Mouse (Mus musculus) olfactory bulb, adult 2 months (tissue): ENCODE results near the gene Slc45a3. TPM values are rescaled to one million over a fixed set of nuclear protein-coding genes. Genes with fewer than 3 reads are reported as not detected.

Source experiments
- H3K27ac ChIP-seq: fragments of 200-500 bp; 2 replicates; pipeline ENCODE4 v1.5.1; 2012; ENCODE audit warnings: low read depth, low read length; ENCODE audit not compliant: insufficient read depth
- H3K4me1 ChIP-seq: fragments of 200-500 bp; 2 replicates; pipeline ENCODE4 v1.6.1; 2012; ENCODE audit warnings: low read length; ENCODE audit not compliant: control insufficient read depth, insufficient read depth
- H3K4me3 ChIP-seq: fragments of 200-500 bp; 2 replicates; pipeline ENCODE4 v1.5.1; 2012; ENCODE audit warnings: mild to moderate bottlenecking, low read depth, low read length, moderate library complexity; ENCODE audit not compliant: insufficient read depth
- CTCF ChIP-seq: fragments of 200-500 bp; IDR thresholded peaks from 2 replicates; pipeline ENCODE4 v1.5.1; 2012; ENCODE audit warnings: low read depth, mild to moderate bottlenecking, low read length, moderate library complexity; ENCODE audit not compliant: insufficient read depth
- POLR2A ChIP-seq: fragments of 200-500 bp; IDR thresholded peaks from 2 replicates; pipeline ENCODE4 v1.6.1; 2012; ENCODE audit warnings: mild to moderate bottlenecking, low read depth, low read length, moderate library complexity; ENCODE audit not compliant: insufficient read depth
- WGBS: fragments of 180-500 bp; shearing (Covaris S2); methylation state at CpG from one replicate; pipeline ENCODE4 v1.1.7; 2018; 5-methylcytosine and 5-hydroxymethylcytosine counted together
- polyA plus RNA-seq: library from polyadenylated mRNA; stranded (reverse); fragments of >200 nt; gene quantifications from 2 replicates; pipeline ENCODE4 v1.2.4, GENCODE M21; 2012; ENCODE audit warnings: low replicate concordance; ENCODE audit not compliant: missing spikeins, insufficient read depth, insufficient read length

Slc45a3 gene
- polyA plus RNA-seq, 1 experiment: not detected

GRCm38 (mm10) chr1:132003111-132003510 is 40.3 kb downstream of the Slc45a3 start:
- TF ChIP-seq CTCF (no peak), POLR2A (no peak)
- Histone ChIP-seq H3K4me3 (no peak overlapping the region), H3K4me1 (no peaks in the 10 kb centered on the region), H3K27ac (no peak overlapping the region)
- WGBS: 68% methylated on average over 2 of the region's 2 CpGs

DNA sequence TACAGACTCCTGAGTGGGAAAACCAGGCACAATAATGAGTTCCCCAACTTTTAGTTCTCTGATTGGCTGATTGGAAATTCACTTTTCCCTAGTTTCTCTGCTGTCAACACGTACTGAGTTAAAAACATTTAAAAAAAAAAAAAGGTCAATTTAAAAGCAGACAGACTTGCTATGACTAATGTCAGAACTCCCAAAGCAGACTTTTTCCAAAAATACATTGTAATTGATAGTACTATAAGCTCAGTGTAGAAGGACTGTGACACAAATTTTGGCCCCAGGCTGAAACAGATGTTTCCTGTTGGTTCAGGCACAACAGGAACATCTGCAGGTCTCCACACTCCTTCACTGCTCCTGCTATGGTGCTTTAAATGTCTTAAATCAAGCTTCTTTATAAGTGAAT is 41.0 kb downstream of the Slc45a3 start:
- WGBS: 51% methylated on average over 1 of the region's 1 CpGs
- TF ChIP-seq CTCF (no peak), POLR2A (no peak)
- H3K27ac ChIP-seq: no peak overlapping the region
- H3K4me3 ChIP-seq: no peak overlapping the region
- H3K4me1 ChIP-seq: no peaks in the 10 kb centered on the region

GRCm38 (mm10) chr1:132004574-132005180 is 41.9 kb downstream of the Slc45a3 start:
- H3K4me3 ChIP-seq: no peak overlapping the region
- H3K4me1 ChIP-seq: no peaks in the 10 kb centered on the region
- TF ChIP-seq POLR2A (no peak), CTCF (no peak)
- 86% methylated on average over 6 of the region's 6 CpGs for WGBS
- no peak overlapping the region for H3K27ac ChIP-seq

DNA sequence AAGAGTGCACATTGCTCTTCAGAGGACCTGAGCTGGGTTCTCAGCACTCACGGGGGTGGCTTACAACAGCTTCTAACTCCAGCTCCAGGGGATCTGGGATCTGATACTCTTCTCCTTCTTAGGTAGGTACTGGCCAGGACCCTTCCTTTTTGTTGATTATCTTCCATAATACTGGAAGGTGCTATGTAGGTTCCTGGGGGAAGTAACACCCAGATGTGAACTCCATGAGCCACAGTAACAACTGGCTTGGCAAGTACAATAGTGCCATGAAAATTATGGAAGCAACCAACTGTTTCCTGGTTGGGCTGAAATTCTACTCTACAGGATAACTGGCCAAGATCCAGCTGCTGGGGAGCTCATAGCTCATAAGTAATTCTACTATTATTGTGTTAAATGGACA is 42.7 kb downstream of the Slc45a3 start:
- Histone ChIP-seq H3K4me1 (no peaks in the 10 kb centered on the region), H3K27ac (no peak overlapping the region), H3K4me3 (no peak overlapping the region)
- TF ChIP-seq POLR2A (no peak), CTCF (no peak)
- WGBS: 90% methylated on average over 1 of the region's 1 CpGs

DNA sequence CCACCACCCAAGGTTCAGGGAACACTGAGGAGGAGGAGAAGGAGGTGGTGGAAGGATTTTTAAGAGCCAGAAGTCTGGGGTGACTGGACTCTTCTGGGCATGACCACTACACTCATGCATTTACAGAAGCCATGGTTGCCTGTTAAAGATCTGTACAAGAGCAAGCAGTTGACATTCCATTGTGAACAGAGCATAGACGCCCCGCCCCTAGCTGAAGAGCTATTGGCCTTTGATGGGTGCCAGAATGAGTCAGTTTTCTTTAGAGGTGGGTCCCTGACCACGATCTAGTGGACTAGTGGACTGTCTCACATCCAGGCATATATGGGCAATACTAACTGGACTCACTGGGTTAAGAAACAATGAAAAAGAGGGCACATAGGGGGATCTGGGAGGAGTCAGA is 43.3 kb downstream of the Slc45a3 start:
- TF ChIP-seq CTCF (no peak), POLR2A (no peak)
- Histone ChIP-seq H3K27ac (no peak overlapping the region), H3K4me3 (no peak overlapping the region), H3K4me1 (no peaks in the 10 kb centered on the region)
- WGBS: 80% methylated on average over 3 of the region's 3 CpGs

GRCm38 (mm10) chr1:132006721-132007120 is 44.0 kb downstream of the Slc45a3 start:
- Histone ChIP-seq H3K27ac (peak overlapping the region; percentile 37; the same call in 1 of the 2 replicates), H3K4me1 (no peaks in the 10 kb centered on the region), H3K4me3 (no peak overlapping the region)
- 31% methylated on average over 5 of the region's 5 CpGs for WGBS
- TF ChIP-seq POLR2A (no peak), CTCF (no peak)

DNA sequence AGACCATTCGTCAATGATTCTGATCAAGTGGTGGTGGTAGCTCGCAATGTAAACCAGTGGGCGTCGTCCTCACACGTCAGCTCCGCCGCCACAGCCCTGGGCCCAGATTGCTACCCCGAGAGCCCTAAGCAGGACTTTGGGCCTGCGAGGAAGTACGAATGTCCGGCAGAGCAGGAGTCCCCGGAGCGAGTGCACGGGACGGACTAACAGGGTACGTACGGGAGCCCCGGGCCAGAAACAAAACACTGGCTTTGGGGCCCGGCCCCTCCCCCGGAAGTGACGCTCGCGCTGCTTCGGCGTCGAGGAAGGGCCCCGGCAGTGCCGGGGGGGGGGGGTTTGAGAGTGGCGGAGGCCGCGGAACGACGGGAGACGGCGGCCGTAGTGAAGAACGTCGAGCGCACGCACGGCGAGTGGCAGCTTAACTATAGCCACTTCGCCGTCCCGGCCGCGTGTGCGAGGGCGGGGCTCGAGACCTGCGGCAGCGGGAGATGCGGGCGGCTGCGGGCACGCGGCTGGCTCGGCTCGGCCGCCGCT is 44.6 kb downstream of the Slc45a3 start, which contains the start of gene Elk4:
Gene Elk4 (plus strand): TSS at position 326 of the 534 bp plus-strand sequence.
- TF ChIP-seq POLR2A: peak; percentile 82
- no peak for TF ChIP-seq CTCF
- peak within 1 kb of the TSS; percentile 91 for H3K4me3 ChIP-seq
- WGBS: under 1% methylated on average over 60 of the region's 61 CpGs
- peak within 1 kb of the TSS; percentile 91 for H3K27ac ChIP-seq
- no peaks in the 10 kb centered on the region for H3K4me1 ChIP-seq

- WGBS: under 1% methylated on average over 72 of the region's 72 CpGs
- no peaks in the 10 kb centered on the region for H3K4me1 ChIP-seq
These were observed 45.4 kb downstream of the Slc45a3 start for GRCm38 (mm10) chr1:132007828-132008827.

More at GRCm38 (mm10) chr1:132007828-132008827, 45.4 kb downstream of the Slc45a3 start:
- Histone ChIP-seq H3K27ac (peak overlapping the region; percentile 91), H3K4me3 (peak overlapping the region; percentile 91)
- TF ChIP-seq POLR2A (no peak), CTCF (no peak; the same call in 1 of the 2 replicates)
